Mouse (Mus musculus) lung, embryonic 15.5 days (tissue): ENCODE results near the gene Klf1. TPM values are rescaled to one million over a fixed set of nuclear protein-coding genes. Genes with fewer than 3 reads are reported as not detected.

ENCODE experiments used
- ATAC-seq: fragments of 200-750 bp; cut with Nextera tagmentation; 2 replicates; pipeline ENCODE4 v1.8.0; 2017; ENCODE audit warnings: moderate number of reproducible peaks, borderline replicate concordance; ENCODE audit not compliant: low FRiP score, low TSS enrichment; ENCODE audit errors: extremely low read depth
- H3K27ac ChIP-seq: fragments of 300-500 bp; sonication (generic); 2 replicates; pipeline ENCODE4 v1.5.1; 2015; ENCODE audit warnings: moderate library complexity, mild to moderate bottlenecking, inconsistent platforms
- H3K27me3 ChIP-seq: fragments of 300-500 bp; sonication (generic); 2 replicates; pipeline ENCODE4 v1.6.1; 2015; ENCODE audit warnings: inconsistent platforms
- H3K36me3 ChIP-seq: fragments of 300-500 bp; sonication (generic); 2 replicates; pipeline ENCODE4 v1.6.1; 2015; ENCODE audit warnings: inconsistent platforms
- H3K4me1 ChIP-seq: fragments of 300-500 bp; sonication (generic); 2 replicates; pipeline ENCODE4 v1.6.1; 2015; ENCODE audit warnings: inconsistent platforms
- H3K4me2 ChIP-seq: fragments of 300-500 bp; sonication (generic); 2 replicates; pipeline ENCODE4 v1.6.1; 2015; ENCODE audit warnings: inconsistent platforms, mild to moderate bottlenecking, moderate library complexity
- H3K4me3 ChIP-seq: fragments of 300-500 bp; sonication (generic); 2 replicates; pipeline ENCODE4 v1.5.1; 2015; ENCODE audit warnings: mild to moderate bottlenecking, inconsistent platforms
- H3K9ac ChIP-seq: fragments of 300-500 bp; sonication (generic); 2 replicates; pipeline ENCODE4 v1.6.1; 2015; ENCODE audit warnings: inconsistent platforms
- H3K9me3 ChIP-seq: fragments of 300-500 bp; sonication (generic); 2 replicates; pipeline ENCODE4 v1.6.1; 2016; ENCODE audit warnings: inconsistent platforms
- WGBS: fragments of 180-500 bp; shearing (Covaris S2); methylation state at CpG from one replicate; pipeline ENCODE4 v1.1.7; 2015; 5-methylcytosine and 5-hydroxymethylcytosine counted together
- polyA plus RNA-seq: library from polyadenylated mRNA; unstranded; fragments of >200 nt; fragmentation: Nextera tagmentation; extraction: Ambion mirVana; gene quantifications from 2 replicates; pipeline ENCODE4 v1.2.1, GENCODE M21; 2015

Gene Klf1
- polyA plus RNA-seq, result 1.6 and 3.1 TPM in 2 replicates

GRCm38 (mm10) chr8:84901752-84902151 is at the start of gene Klf1:
Gene Klf1, plus strand, starts transcription at chr8:84901928.
- peaks cover 13% of the 10 kb centered on the region for H3K4me1 ChIP-seq
- H3K27ac ChIP-seq, result peak within 1 kb of the TSS; percentile 90; the same call in 1 of the 2 replicates
- no peaks in the 10 kb centered on the region for H3K36me3 ChIP-seq
- H3K4me2 ChIP-seq, result peak within 1 kb of the TSS; percentile 99
- no peak for ATAC-seq
- 59% methylated on average over 3 of the region's 3 CpGs for WGBS
- peak within 1 kb of the TSS; percentile 73 for H3K4me3 ChIP-seq
- H3K27me3 ChIP-seq, result no peaks in the 10 kb centered on the region
- H3K9me3 ChIP-seq, result no peaks in the 10 kb centered on the region
- H3K9ac ChIP-seq, result peak within 1 kb of the TSS; percentile 88

GRCm38 (mm10) chr8:84856434-84856833 is 45.3 kb upstream of the Klf1 start:
- no peak overlapping the region for H3K27ac ChIP-seq
- no peaks in the 10 kb centered on the region for H3K9me3 ChIP-seq
- H3K36me3 ChIP-seq, result peaks cover 20% of the 10 kb centered on the region
- H3K9ac ChIP-seq, result no peak overlapping the region
- no peak for ATAC-seq
- 91% methylated on average over 3 of the region's 3 CpGs for WGBS
- peaks cover 12% of the 10 kb centered on the region for H3K4me1 ChIP-seq
- peak overlapping the region; percentile 91 for H3K4me3 ChIP-seq
- H3K27me3 ChIP-seq, result no peaks in the 10 kb centered on the region
- H3K4me2 ChIP-seq, result no peak overlapping the region

- Histone ChIP-seq H3K9ac (peak within 1 kb of the TSS; percentile 93), H3K4me2 (peak within 1 kb of the TSS; percentile 75), H3K27me3 (no peaks in the 10 kb centered on the region), H3K36me3 (peaks cover 25% of the 10 kb centered on the region), H3K4me1 (peaks cover 12% of the 10 kb centered on the region), H3K4me3 (peak within 1 kb of the TSS; percentile 91), H3K9me3 (no peaks in the 10 kb centered on the region), H3K27ac (peak within 1 kb of the TSS; percentile 68; the same call in 1 of the 2 replicates)
- ATAC-seq, result peak; percentile 91
- WGBS, result under 1% methylated on average over 39 of the region's 39 CpGs
These were observed 44.8 kb upstream of the Klf1 start, which contains the start of gene Farsa for GRCm38 (mm10) chr8:84856864-84857441. Gene Farsa, plus strand, starts transcription at chr8:84856989.

- ATAC-seq, result peak; percentile 66
- Histone ChIP-seq H3K4me3 (peak within 1 kb of the TSS; percentile 54), H3K4me2 (peak within 1 kb of the TSS; percentile 100), H3K36me3 (peaks cover 27% of the 10 kb centered on the region), H3K27ac (0 out of 2 replicates have a peak within 1 kb of the TSS, but pooled peaks have one; percentile 30), H3K9me3 (no peaks in the 10 kb centered on the region), H3K9ac (peak within 1 kb of the TSS; percentile 58), H3K27me3 (no peaks in the 10 kb centered on the region), H3K4me1 (peaks cover 20% of the 10 kb centered on the region)
- WGBS, result 11% methylated on average over 45 of the region's 46 CpGs
These were observed 30.1 kb upstream of the Klf1 start, which contains the start of gene Syce2 for GRCm38 (mm10) chr8:84871376-84872308. Gene Syce2, plus strand, starts transcription at chr8:84872111.

- 0 out of 2 replicates have a peak overlapping the region, but pooled peaks have one; percentile 30 for H3K27ac ChIP-seq
- 1% methylated on average over 53 of the region's 54 CpGs for whole genome bisulfite sequencing
These were observed 29.3 kb upstream of the Klf1 start for GRCm38 (mm10) chr8:84872309-84872965.

GRCm38 (mm10) chr8:84873016-84873415 is 28.7 kb upstream of the Klf1 start:
- Histone ChIP-seq H3K4me1 (peaks cover 20% of the 10 kb centered on the region), H3K27me3 (no peaks in the 10 kb centered on the region), H3K4me2 (peak overlapping the region; percentile 100), H3K9me3 (no peaks in the 10 kb centered on the region), H3K4me3 (peak overlapping the region; percentile 54), H3K36me3 (peaks cover 14% of the 10 kb centered on the region), H3K27ac (no peak overlapping the region), H3K9ac (no peak overlapping the region)
- WGBS, result 64% methylated on average over 4 of the region's 4 CpGs
- no peak for ATAC-seq

More at GRCm38 (mm10) chr8:84872309-84872965, 29.3 kb upstream of the Klf1 start:
- peak; percentile 66; the same call in 1 of the 2 replicates for ATAC-seq
- H3K36me3 ChIP-seq, result peaks cover 20% of the 10 kb centered on the region
- H3K27me3 ChIP-seq, result no peaks in the 10 kb centered on the region
- peak overlapping the region; percentile 100 for H3K4me2 ChIP-seq
- peaks cover 20% of the 10 kb centered on the region for H3K4me1 ChIP-seq
- H3K9me3 ChIP-seq, result no peaks in the 10 kb centered on the region
- H3K4me3 ChIP-seq, result peak overlapping the region; percentile 54
- peak overlapping the region; percentile 58 for H3K9ac ChIP-seq

- H3K9ac ChIP-seq, result no peak overlapping the region
- H3K4me1 ChIP-seq, result peaks cover 20% of the 10 kb centered on the region
- H3K27ac ChIP-seq, result no peak overlapping the region
- H3K9me3 ChIP-seq, result no peaks in the 10 kb centered on the region
- H3K27me3 ChIP-seq, result no peaks in the 10 kb centered on the region
- ATAC-seq, result no peak
- H3K36me3 ChIP-seq, result peaks cover 4% of the 10 kb centered on the region; the same call in 1 of the 2 replicates
- H3K4me2 ChIP-seq, result no peak overlapping the region
- H3K4me3 ChIP-seq, result no peak overlapping the region
- 84% methylated on average over 3 of the region's 3 CpGs for WGBS
These were observed 27.4 kb upstream of the Klf1 start for GRCm38 (mm10) chr8:84874339-84874738.

- ATAC-seq, result no peak
- H3K9ac ChIP-seq, result no peak overlapping the region
- no peak overlapping the region for H3K4me3 ChIP-seq
- no peaks in the 10 kb centered on the region for H3K36me3 ChIP-seq
- no peaks in the 10 kb centered on the region for H3K27me3 ChIP-seq
- H3K27ac ChIP-seq, result no peak overlapping the region
- no peak overlapping the region for H3K4me2 ChIP-seq
- WGBS, result 67% methylated on average over 3 of the region's 3 CpGs
- H3K9me3 ChIP-seq, result no peaks in the 10 kb centered on the region
- H3K4me1 ChIP-seq, result peaks cover 10% of the 10 kb centered on the region
These were observed 24.3 kb upstream of the Klf1 start for GRCm38 (mm10) chr8:84877297-84878035.

- Histone ChIP-seq H3K4me3 (no peak overlapping the region), H3K9me3 (no peaks in the 10 kb centered on the region), H3K36me3 (no peaks in the 10 kb centered on the region), H3K4me1 (no peaks in the 10 kb centered on the region), H3K27ac (no peak overlapping the region), H3K9ac (no peak overlapping the region), H3K27me3 (no peaks in the 10 kb centered on the region), H3K4me2 (no peak overlapping the region)
- no peak for ATAC-seq
- 71% methylated on average over 1 of the region's 1 CpGs for WGBS
These were observed 22.8 kb upstream of the Klf1 start for GRCm38 (mm10) chr8:84878915-84879314.

GRCm38 (mm10) chr8:84884728-84885127 is 17.0 kb upstream of the Klf1 start:
- 86% methylated on average over 4 of the region's 4 CpGs for WGBS
- Histone ChIP-seq H3K4me1 (no peaks in the 10 kb centered on the region), H3K27ac (no peak overlapping the region), H3K9me3 (no peaks in the 10 kb centered on the region), H3K9ac (no peak overlapping the region), H3K4me3 (no peak overlapping the region), H3K27me3 (no peaks in the 10 kb centered on the region), H3K4me2 (no peak overlapping the region), H3K36me3 (peaks cover 26% of the 10 kb centered on the region)
- no peak for ATAC-seq

GRCm38 (mm10) chr8:84888280-84888679 is 13.4 kb upstream of the Klf1 start:
- Histone ChIP-seq H3K27ac (no peak overlapping the region), H3K4me1 (peaks cover 10% of the 10 kb centered on the region), H3K9me3 (no peaks in the 10 kb centered on the region), H3K4me2 (no peak overlapping the region), H3K4me3 (no peak overlapping the region), H3K27me3 (no peaks in the 10 kb centered on the region), H3K9ac (no peak overlapping the region), H3K36me3 (peaks cover 27% of the 10 kb centered on the region)
- 89% methylated on average over 3 of the region's 3 CpGs for WGBS
- no peak for ATAC-seq
